Mouse (Mus musculus) kidney, adult 2 months (tissue): ENCODE measurements at regions not wholly inside any gene's neighbourhood (a gene's known extent, or its start where the extent isn't known, plus 50 kb on each side); places are given as distances from the start of the nearest gene placed in this dataset.

Experiments used
- CTCF ChIP-seq: fragments of 200-500 bp; conservative IDR thresholded peaks from 2 replicates; pipeline ENCODE4 v1.5.1; 2011; ENCODE audit warnings: low read depth, mild to moderate bottlenecking, control low read depth, low read length, moderate library complexity, mixed read lengths; ENCODE audit not compliant: insufficient read depth, insufficient read length
- POLR2A ChIP-seq: fragments of 200-500 bp; IDR thresholded peaks from one replicate; pipeline ENCODE4 v1.6.1; 2011; ENCODE audit warnings: low read depth, low read length, control low read depth

DNA sequence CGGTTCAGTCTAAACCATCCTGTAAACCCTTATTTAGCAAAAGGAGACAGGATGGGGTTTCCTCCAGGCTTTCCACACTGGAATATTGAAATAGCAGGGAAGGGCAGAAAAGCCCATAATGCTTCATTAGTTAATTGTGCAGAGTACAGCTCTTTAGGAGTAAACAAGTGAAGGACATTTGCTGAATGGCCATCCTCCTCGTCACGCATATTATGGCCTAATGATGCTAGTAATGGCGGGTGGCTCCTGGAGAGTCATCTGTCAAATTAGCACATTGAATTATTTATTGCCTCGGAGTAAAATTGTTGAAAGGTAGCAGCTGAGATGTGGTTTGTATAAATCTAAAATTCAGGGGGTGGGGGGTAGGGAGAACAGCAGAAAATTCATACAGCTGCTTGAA, 575.1 kb upstream of the Itga1 start:
- no peak for TF ChIP-seq CTCF
- TF ChIP-seq POLR2A, result no peak
